Mouse (Mus musculus): ENCODE data around the gene Vmn1r78. TPM values are rescaled to one million over a fixed set of nuclear protein-coding genes. Genes with fewer than 3 reads are reported as not detected.

The Vmn1r78 gene
- total RNA-seq, 1 experiment = not detected

DNA sequence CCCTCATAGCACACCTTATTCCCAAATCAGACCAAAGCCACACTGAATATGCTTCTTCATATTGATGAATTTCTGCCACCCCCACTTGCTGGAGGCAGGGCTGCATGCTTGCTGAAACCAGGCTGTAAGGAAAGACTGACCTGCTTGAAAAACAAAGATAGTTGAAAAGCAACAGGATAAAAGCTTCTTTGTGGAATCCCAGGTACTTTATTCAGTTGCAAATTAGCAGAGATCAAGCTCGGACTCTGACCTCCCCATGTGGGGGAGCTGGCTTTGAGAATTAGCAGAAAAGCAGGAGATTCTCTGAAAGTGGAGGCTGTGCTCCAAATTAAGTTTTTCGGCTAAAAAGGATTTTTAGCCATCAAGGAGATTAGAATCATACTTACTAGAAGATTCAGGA lies 54.1 kb downstream of the Vmn1r78 start:
- in situ Hi-C loops (cut with MboI; ENCODE audit: low sequenced_read_pairs in 2 of 2, unreplicated experiment in 2 of 2) = no loop called here
- Histone ChIP-seq H3K36me3 (ENCODE audit: control insufficient read depth, insufficient read depth, low read length, poor library complexity, severe bottlenecking) (no peaks in the 10 kb centered on the region), H3K9me3 (ENCODE audit: control insufficient read depth, insufficient read depth, low read depth, low read length) (no peaks in the 10 kb centered on the region; the same call in 1 of the 2 replicates), H3K4me1 (ENCODE audit: control insufficient read depth in 2 of 2, insufficient read depth in 2 of 2, low read length in 2 of 2, poor library complexity in 1 of 2) (no peaks in the 10 kb centered on the region), H3K27ac (ENCODE audit: insufficient read depth, low read depth, low read length, poor library complexity, severe bottlenecking) (peak overlapping the region; percentile 40; the same call in 1 of the 2 replicates), H3K9ac (ENCODE audit: insufficient read depth, low read depth, low read length, poor library complexity, severe bottlenecking) (no peak overlapping the region), H3K4me3 (ENCODE audit: insufficient read depth in 1 of 2, low read depth in 1 of 2, low read length in 2 of 2, poor library complexity in 1 of 2, severe bottlenecking in 1 of 2) (no peak overlapping the region)
- DNase-seq (ENCODE audit: low read depth, low spot score) = no peak
- TF ChIP-seq ZNF384 (IDR thresholded peaks at IDR 0.05; ENCODE audit: low read depth, low read length) (no peak), HCFC1 (IDR thresholded peaks at IDR 0.05; ENCODE audit: borderline replicate concordance, insufficient read depth, low read length) (no peak), MAFK (IDR thresholded peaks at IDR 0.05; ENCODE audit: insufficient read depth, low read depth, low read length) (no peak), ZC3H11A (IDR thresholded peaks at IDR 0.05; ENCODE audit: borderline replicate concordance, low read depth, low read length) (no peak), CHD2 (IDR thresholded peaks at IDR 0.05; ENCODE audit: low read depth, low read length) (no peak)

Other genes with a start within 250 kb of the Vmn1r78 start
- not detected in 2 replicates for gene Vmn1r76, start 212.0 kb upstream of the Vmn1r78 start, total RNA-seq (2012; rRNA removed)
- gene Vmn1r77, start 113.5 kb upstream of the Vmn1r78 start, total RNA-seq (2012; rRNA removed) = not detected in 2 replicates
- gene Vmn1r79, start 21.0 kb downstream of the Vmn1r78 start, total RNA-seq (2012; rRNA removed) = not detected in 2 replicates
- not detected in 2 replicates for gene Vmn1r80, start 39.0 kb downstream of the Vmn1r78 start, total RNA-seq (2012; rRNA removed)
- not detected in 2 replicates for gene Vmn1r81, start 118.0 kb downstream of the Vmn1r78 start, total RNA-seq (2012; rRNA removed)
- gene Vmn1r82, start 150.2 kb downstream of the Vmn1r78 start, total RNA-seq (2012; rRNA removed) = not detected in 2 replicates
- gene Vmn1r83, start 179.2 kb downstream of the Vmn1r78 start, total RNA-seq (2012; rRNA removed) = not detected in 2 replicates
- gene Vmn1r84, start 219.0 kb downstream of the Vmn1r78 start, total RNA-seq (2012; rRNA removed) = not detected in 2 replicates